Mouse (Mus musculus): ENCODE measurements around the gene Tpcn1. TPM values are rescaled to one million over a fixed set of nuclear protein-coding genes. Genes with fewer than 3 reads are reported as not detected.

The Tpcn1 gene
- polyA plus RNA-seq, 1 experiment = 121 TPM

DNA sequence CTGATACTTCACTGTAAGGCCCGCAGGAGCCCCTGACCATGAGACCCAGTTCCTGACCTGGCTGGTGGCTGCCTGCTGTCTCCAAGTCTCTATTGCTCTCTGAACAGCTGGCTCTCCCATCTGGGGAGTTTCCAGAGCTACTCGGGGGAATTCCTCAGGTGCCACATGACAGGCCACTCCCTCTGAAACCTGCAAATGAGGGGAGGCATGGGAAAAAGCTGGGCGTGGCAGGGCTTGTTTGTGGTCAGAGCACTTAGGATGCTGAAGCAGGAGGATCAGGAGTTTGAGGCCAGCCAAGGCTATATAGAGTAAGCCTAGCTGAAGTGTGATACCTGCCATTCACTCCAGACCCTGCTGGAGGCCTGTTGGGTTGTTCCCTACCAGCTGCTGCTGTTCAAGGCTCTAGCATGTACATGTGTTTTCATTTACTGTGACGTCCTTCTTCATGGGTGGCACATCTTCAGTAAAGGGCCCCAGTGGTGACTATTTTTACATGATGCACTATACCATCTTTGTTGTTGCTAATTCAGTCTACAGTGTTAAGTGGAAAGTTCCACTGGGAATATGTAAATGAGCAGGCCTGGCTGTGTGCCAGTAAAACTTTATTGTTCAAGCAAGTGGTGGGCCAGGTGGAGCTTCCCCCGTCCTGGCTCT lies 33.9 kb upstream of the Tpcn1 start:
- Histone ChIP-seq H3K4me1 (ENCODE audit: control insufficient read depth, insufficient read depth, low read length) (no peaks in the 10 kb centered on the region), H3K27ac (ENCODE audit: insufficient read depth, low read depth, low read length) (no peak overlapping the region), H3K4me3 (ENCODE audit: insufficient read depth, low read length) (no peak overlapping the region)
- TF ChIP-seq CTCF (IDR thresholded peaks at IDR 0.05; ENCODE audit: low read depth, low read length) = no peak
- TF ChIP-seq POLR2A (IDR thresholded peaks at IDR 0.05; ENCODE audit: borderline replicate concordance, low read depth, low read length) = no peak

- Histone ChIP-seq H3K4me1 (ENCODE audit: control insufficient read depth, insufficient read depth, low read length) (no peaks in the 10 kb centered on the region), H3K4me3 (ENCODE audit: insufficient read depth, low read length) (no peak overlapping the region), H3K27ac (ENCODE audit: insufficient read depth, low read depth, low read length) (no peak overlapping the region)
- TF ChIP-seq CTCF (IDR thresholded peaks at IDR 0.05; ENCODE audit: low read depth, low read length) (no peak), POLR2A (IDR thresholded peaks at IDR 0.05; ENCODE audit: borderline replicate concordance, low read depth, low read length) (no peak)
Measured at GRCm38 (mm10) chr5:120621846-120622197, 33.3 kb upstream of the Tpcn1 start.

GRCm38 (mm10) chr5:120621078-120621765 lies 32.7 kb upstream of the Tpcn1 start:
- Histone ChIP-seq H3K4me1 (ENCODE audit: control insufficient read depth, insufficient read depth, low read length) (no peaks in the 10 kb centered on the region), H3K27ac (ENCODE audit: insufficient read depth, low read depth, low read length) (no peak overlapping the region)
- TF ChIP-seq POLR2A (IDR thresholded peaks at IDR 0.05; ENCODE audit: borderline replicate concordance, low read depth, low read length) (no peak), CTCF (IDR thresholded peaks at IDR 0.05; ENCODE audit: low read depth, low read length) (no peak)

DNA sequence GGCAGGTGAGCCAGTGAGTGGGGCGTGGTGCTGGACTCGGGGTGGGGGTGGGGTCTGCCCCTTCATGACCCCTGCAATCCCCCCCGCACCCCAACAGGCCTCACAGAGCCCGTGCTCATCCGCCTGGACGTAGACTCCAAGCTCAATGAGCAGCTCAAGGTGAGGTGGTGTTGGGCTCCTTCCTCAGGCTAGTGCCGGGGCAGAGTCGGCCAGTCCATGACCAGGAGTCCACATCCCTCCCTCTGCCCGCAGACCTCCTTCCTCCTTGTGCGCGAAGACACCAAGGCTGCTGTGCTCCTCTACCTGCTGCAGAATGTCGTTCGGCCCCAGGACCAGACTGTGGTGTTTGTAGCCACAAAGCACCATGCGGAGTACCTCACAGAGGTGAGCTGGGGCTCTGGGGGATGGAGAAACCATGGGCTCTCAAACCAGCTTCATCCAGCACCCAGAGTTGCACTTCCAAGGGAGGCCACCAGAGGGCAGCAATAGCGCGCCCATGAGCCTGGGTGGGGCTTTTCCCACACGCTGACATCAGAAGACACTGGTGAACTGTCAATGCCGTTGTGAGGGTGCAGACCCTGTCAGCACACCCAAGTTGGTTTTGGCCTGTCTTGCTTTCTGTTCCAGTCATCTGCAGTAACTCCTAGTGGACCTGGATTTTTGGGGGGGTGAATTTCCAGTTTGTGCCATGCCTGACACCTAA lies 32.1 kb upstream of the Tpcn1 start:
- Histone ChIP-seq H3K4me3 (ENCODE audit: insufficient read depth, low read length) (no peak overlapping the region), H3K4me1 (ENCODE audit: control insufficient read depth, insufficient read depth, low read length) (no peaks in the 10 kb centered on the region), H3K27ac (ENCODE audit: insufficient read depth, low read depth, low read length) (no peak overlapping the region)
- TF ChIP-seq CTCF (IDR thresholded peaks at IDR 0.05; ENCODE audit: low read depth, low read length) (peak; percentile 83), POLR2A (IDR thresholded peaks at IDR 0.05; ENCODE audit: borderline replicate concordance, low read depth, low read length) (no peak)

More at GRCm38 (mm10) chr5:120621078-120621765, 32.7 kb upstream of the Tpcn1 start:
- H3K4me3 ChIP-seq (ENCODE audit: insufficient read depth, low read length) = no peak overlapping the region

GRCm38 (mm10) chr5:120619201-120619600 lies 30.7 kb upstream of the Tpcn1 start:
- Histone ChIP-seq H3K4me3 (ENCODE audit: insufficient read depth, low read length) (no peak overlapping the region), H3K27ac (ENCODE audit: insufficient read depth, low read depth, low read length) (no peak overlapping the region), H3K4me1 (ENCODE audit: control insufficient read depth, insufficient read depth, low read length) (no peaks in the 10 kb centered on the region)
- TF ChIP-seq POLR2A (IDR thresholded peaks at IDR 0.05; ENCODE audit: borderline replicate concordance, low read depth, low read length) = no peak
- TF ChIP-seq CTCF (IDR thresholded peaks at IDR 0.05; ENCODE audit: low read depth, low read length) = peak; percentile 92

GRCm38 (mm10) chr5:120618778-120619177 lies 30.3 kb upstream of the Tpcn1 start:
- Histone ChIP-seq H3K27ac (ENCODE audit: insufficient read depth, low read depth, low read length) (no peak overlapping the region), H3K4me1 (ENCODE audit: control insufficient read depth, insufficient read depth, low read length) (no peaks in the 10 kb centered on the region), H3K4me3 (ENCODE audit: insufficient read depth, low read length) (no peak overlapping the region)
- TF ChIP-seq CTCF (IDR thresholded peaks at IDR 0.05; ENCODE audit: low read depth, low read length) = no peak
- no peak for TF ChIP-seq POLR2A (IDR thresholded peaks at IDR 0.05; ENCODE audit: borderline replicate concordance, low read depth, low read length)

- Histone ChIP-seq H3K4me1 (ENCODE audit: control insufficient read depth, insufficient read depth, low read length) (peaks cover 6% of the 10 kb centered on the region), H3K4me3 (ENCODE audit: insufficient read depth, low read length) (no peak overlapping the region), H3K27ac (ENCODE audit: insufficient read depth, low read depth, low read length) (no peak overlapping the region)
- no peak for TF ChIP-seq POLR2A (IDR thresholded peaks at IDR 0.05; ENCODE audit: borderline replicate concordance, low read depth, low read length)
- TF ChIP-seq CTCF (IDR thresholded peaks at IDR 0.05; ENCODE audit: low read depth, low read length) = peak; percentile 19; the same call in 1 of the 2 replicates
Measured at GRCm38 (mm10) chr5:120615903-120616302, 27.4 kb upstream of the Tpcn1 start.

DNA sequence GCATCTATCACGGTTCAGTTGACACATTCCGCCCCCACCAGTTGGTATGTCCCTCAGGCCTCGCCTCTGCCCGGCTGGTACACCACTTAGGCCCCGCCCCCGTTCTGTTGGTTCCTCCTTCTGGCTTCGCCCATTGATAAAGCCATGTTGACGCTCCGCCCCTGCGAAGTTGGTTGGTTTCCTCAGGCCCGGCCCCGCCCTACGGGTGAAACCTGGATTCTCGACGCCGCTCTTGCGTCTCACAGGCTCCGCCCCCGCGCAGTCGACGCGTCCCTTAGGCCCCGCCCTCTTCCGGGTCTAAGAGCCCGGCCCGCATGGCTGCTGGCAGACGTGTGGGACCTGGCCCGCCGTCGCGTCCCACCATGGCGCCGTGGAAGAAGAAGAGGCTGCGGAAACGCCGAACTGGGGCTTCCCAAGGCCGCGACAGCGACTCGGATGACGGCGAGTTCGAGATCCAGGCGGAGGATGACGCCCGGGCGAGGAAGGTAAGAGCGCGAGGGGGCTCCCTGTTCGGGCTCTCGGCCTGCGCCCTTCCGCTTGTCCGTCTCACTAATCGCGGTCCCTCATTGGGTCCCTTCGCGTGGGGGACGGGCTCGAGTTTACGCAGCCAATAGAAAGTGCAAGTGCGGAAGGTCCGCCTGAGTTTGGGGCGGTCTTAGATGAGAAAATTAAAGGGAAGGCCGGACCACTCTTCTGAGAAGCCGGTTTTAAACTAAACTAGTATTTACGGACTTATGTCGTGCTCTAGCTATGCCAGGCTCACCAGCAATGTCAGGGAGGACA lies 24.5 kb upstream of the Tpcn1 start:
- H3K4me1 ChIP-seq (ENCODE audit: control insufficient read depth, insufficient read depth, low read length) = peaks cover 12% of the 10 kb centered on the region
- peak overlapping the region; percentile 65 for H3K27ac ChIP-seq (ENCODE audit: insufficient read depth, low read depth, low read length)
- TF ChIP-seq POLR2A (IDR thresholded peaks at IDR 0.05; ENCODE audit: borderline replicate concordance, low read depth, low read length) (no peak; the same call in 1 of the 2 replicates), CTCF (IDR thresholded peaks at IDR 0.05; ENCODE audit: low read depth, low read length) (no peak)
- H3K4me3 ChIP-seq (ENCODE audit: insufficient read depth, low read length) = peak overlapping the region; percentile 84

GRCm38 (mm10) chr5:120612442-120612821 lies 24.0 kb upstream of the Tpcn1 start, which contains the start of the genes Rita1 and Ddx54:
Gene Rita1 (minus strand): TSS chr5:120612589.
Gene Ddx54 (plus strand): TSS chr5:120612739.
- H3K27ac ChIP-seq (ENCODE audit: insufficient read depth, low read depth, low read length) = peak within 1 kb of the TSS; percentile 65
- peak within 1 kb of the TSS; percentile 84 for H3K4me3 ChIP-seq (ENCODE audit: insufficient read depth, low read length)
- no peak for TF ChIP-seq CTCF (IDR thresholded peaks at IDR 0.05; ENCODE audit: low read depth, low read length)
- 0 out of 2 replicates have a peak, but pooled peaks have one; percentile 16 for TF ChIP-seq POLR2A (IDR thresholded peaks at IDR 0.05; ENCODE audit: borderline replicate concordance, low read depth, low read length)
- H3K4me1 ChIP-seq (ENCODE audit: control insufficient read depth, insufficient read depth, low read length) = peaks cover 12% of the 10 kb centered on the region
